Mouse (Mus musculus): ENCODE measurements around the gene Scd4.
"Not testable (repeated sequence)": the region's sequence is repeated elsewhere in the genome, so short reads cannot be mapped to it uniquely, and the experiment has no call there.

Gene Scd4

DNA sequence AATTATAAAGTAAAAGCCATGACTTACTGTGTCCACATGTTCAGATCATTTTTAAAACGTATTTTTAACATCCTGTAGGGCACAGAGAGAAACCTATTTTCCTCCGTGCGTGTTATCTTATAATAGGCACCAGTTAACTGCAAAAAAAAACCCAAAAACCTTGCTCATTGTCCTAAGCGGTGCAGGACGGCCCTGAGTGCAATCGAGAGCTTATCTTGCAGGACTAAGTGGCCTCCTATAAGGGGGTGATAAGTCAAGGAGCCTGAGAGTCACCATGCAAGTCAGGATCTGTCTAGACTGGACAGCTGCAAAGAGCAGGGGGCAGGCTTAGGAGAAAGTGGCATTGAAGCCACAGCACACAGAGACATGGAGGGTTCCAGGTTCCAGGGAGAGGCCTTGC lies 33.0 kb upstream of the Scd4 start:
- no peak for ATAC-seq (ENCODE audit: insufficient number of reproducible peaks, low FRiP score, low TSS enrichment)

DNA sequence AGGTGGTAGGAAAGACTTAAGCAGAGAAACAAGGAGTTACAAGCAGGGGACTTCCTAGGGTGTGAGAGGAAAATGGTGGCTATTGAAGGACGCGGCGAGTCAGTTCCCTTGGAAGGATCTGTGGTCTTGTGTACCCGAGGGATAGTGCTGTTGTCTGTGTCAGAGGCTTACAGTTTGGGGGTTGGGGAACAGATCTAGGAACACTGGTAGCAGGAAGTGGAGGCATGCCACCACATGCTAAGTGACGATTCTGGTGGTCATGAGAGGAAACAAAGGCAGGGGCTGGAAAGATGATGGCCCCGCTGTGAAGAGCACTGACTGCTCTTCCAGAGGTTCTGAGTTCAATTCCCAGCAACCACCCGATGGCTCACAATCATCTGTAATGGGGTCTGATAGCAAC lies 32.4 kb upstream of the Scd4 start:
- no peak for ATAC-seq (ENCODE audit: insufficient number of reproducible peaks, low FRiP score, low TSS enrichment)

DNA sequence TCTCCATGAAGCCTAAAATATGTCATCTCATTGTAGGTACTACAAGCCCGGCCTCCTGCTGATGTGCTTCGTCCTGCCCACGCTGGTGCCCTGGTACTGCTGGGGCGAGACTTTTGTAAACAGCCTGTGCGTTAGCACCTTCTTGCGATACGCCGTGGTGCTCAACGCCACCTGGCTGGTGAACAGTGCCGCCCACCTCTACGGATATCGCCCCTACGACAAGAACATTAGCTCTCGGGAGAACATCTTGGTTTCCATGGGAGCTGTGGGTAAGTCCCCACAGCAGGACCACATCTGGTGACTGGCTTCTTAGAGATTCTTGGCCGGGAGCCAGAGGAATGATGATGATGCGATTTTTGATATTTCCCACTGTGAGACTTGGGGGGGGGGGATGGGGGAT lies 31.7 kb upstream of the Scd4 start:
- ATAC-seq (ENCODE audit: insufficient number of reproducible peaks, low FRiP score, low TSS enrichment): no peak

DNA sequence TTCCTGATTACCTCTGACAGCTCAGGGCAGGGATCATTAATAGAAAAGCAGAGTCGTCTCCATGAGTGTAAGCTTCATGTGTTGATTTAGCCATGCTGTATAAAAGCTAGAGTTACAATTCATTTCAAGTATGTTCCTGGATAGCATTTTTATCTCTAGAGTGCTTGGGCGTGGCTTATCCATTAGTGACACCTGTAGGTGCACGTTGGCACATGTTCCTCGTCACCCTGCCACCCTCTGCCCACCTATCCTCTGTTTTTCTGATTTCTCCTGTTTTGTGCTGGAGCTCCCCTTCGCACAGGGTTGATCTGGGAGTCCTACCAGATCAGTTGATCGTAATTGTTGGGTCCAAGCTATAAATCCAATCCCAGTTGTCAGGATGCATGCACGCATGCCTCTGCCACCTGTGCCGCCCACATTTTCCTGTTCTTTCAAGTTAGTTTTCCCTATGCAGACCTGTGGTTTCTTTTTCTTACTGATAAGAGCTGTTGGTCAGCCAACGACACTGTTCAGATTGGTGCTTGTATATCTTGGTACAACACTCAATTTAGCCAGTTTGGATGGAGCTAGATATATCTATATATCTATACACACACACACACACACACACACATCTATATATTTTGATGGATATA lies 31.1 kb upstream of the Scd4 start:
- ATAC-seq (ENCODE audit: insufficient number of reproducible peaks, low FRiP score, low TSS enrichment): no peak

DNA sequence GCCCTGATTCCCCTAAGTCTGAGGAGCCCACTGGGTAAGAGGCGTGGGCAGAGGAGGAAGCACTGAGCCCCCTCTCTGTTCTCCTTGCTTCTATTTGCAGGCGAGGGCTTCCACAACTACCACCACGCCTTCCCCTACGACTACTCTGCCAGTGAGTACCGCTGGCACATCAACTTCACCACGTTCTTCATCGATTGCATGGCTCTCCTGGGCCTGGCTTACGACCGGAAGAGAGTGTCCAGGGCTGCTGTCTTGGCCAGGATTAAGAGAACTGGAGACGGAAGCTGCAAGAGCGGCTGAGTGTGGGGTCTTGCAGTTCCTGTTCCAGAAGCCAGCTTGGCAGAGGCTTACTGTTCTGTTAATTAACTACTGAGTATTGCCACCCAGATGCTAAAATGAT lies 30.0 kb upstream of the Scd4 start:
- no peak for ATAC-seq (ENCODE audit: insufficient number of reproducible peaks, low FRiP score, low TSS enrichment)

DNA sequence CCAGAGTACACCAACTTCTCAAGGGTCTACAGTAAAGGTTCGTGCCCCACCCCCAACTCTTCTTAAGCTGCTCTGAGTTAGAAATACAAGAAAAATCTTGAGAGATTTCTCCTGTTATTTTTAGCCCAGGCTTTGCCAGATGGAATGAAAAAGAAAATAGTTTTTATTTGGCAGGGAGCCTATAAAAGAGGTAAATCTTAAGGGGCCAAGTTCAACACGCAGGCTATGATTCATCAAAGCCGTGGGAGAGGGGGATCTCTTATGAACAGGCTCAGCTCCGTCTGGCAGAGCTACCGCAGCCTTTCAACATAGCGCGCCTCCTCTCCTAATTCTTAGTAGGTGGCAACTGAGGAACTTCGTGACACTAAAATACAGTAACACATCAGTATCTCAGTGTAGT lies 29.4 kb upstream of the Scd4 start:
- ATAC-seq (ENCODE audit: insufficient number of reproducible peaks, low FRiP score, low TSS enrichment): no peak

DNA sequence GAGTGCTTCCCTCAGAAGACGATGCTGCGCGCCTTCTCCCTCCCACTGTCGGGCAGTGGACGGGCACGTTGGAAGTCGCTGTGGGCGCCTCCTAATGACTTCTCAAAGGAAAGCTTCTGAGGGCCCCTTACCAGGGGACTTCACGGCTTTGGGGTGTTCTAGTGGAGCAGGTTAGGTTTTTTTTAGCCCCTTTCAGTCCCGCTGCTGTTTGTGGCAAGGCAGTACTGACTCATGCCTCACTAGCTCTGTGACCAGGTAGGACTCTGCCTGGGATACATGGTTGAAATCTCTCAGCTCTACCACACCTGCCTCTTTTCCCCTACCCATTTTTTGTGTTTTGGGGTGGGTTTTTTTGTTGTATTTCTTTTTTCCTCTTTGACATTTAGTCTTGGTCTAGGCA lies 28.5 kb upstream of the Scd4 start:
- no peak for ATAC-seq (ENCODE audit: insufficient number of reproducible peaks, low FRiP score, low TSS enrichment)

DNA sequence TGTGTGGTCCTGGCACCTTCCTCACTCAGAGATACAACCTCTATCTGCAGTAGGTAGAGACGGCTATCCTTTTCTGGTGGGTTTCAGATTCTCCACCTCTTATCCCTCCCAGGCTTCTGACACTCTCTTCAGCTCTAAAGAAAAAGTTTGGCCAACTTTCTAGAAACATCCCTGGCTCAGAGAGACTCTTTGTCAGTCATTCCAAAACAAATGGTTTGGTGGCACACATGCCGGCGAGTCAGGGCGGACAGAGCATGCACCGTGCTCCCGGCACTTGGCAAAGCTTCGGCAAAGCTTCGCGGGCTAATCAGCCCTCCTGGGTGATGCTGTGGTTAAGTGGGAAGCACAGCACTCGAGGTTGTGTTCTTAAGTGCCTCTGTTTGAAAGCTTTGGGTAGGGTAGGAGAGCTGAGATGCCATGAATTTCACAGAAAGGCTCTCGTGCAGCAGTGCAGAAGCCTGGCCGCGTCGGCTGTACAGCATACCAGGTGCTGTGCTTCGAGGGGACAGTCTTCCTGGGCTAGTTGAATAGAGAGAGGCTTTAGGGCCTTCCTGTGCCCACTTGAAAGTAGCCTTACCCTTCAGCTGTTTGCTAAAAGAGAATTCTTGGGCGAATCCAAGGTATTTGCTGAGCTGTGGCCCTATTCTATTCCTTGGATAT lies 27.9 kb upstream of the Scd4 start:
- ATAC-seq (ENCODE audit: insufficient number of reproducible peaks, low FRiP score, low TSS enrichment): no peak

DNA sequence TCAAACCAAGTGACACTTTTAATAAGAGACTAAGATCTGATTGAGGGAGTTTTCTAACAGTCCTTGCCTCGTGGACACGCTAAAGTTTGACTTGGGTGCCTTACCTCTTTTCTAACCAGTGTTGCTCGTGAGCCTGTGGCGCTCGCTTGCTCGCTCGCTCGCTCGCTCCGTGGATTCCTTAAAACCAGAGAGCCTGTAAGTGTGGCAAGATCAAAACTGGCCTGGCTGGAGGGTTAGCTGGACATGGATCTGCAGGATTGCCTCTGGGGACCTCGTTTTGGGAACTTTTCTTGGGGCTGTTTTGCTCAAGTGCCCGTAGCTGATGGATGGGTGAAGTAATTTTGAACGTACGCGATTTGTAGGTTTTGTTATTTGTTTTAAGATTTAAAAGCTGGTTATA lies 27.2 kb upstream of the Scd4 start:
- ATAC-seq (ENCODE audit: insufficient number of reproducible peaks, low FRiP score, low TSS enrichment): no peak

DNA sequence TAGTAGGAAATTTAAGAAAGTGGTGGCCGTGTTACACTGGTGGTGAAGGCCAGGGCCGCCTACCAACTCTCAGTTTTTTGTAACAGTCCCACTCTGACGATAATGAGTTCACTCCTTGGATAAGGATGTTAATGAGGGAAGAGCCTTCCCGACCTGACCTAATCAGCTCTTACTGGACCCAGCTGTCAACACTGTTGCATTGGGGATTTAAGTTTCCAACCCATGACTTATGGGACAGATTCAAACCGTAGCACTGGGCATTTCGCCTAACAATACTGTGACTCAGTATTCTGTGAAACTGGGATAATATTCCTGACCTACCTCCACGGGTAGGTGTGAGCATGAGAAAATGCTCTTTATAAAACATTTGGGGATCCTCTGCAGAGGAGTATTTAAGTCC lies 26.7 kb upstream of the Scd4 start:
- ATAC-seq (ENCODE audit: insufficient number of reproducible peaks, low FRiP score, low TSS enrichment): no peak

DNA sequence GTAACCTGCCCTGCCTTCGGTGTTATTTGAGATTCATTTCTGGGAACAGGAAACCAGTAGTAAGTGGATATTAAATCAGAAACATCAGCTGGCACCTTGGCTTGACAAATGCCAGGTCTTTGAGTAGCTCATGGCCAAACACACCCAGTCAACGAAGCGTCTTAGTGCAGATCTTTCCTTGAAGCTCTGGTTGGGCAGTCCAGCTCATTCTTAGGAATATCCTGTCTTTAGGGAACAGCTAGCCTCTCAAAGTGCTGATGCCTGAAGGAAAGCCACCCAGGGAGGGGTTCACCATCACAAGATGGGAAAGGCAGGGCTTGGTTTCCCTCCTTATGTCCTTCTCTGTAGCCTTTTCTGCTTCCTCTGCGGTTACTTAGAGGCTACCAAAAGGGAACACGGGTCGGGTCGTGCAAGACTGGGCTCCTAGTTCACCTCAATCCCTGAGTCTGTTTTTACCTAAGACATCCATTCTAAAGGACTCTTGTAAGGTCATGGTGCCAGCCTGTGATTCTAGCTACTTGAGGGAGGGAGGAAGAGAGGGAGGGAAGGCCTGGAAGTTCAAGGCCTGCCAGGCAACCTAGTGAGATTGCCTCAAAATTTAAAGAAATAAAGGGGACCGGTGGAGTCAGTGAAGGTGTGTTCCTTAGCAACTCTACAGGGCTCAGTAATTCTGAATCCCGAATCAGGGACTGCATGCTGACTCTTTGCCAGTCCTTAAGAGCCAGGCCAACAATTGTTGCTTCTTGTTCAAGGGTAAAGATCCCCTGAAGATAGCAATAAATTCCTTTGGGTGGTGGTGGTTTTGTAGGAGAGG lies 25.6 kb upstream of the Scd4 start:
- ATAC-seq (ENCODE audit: insufficient number of reproducible peaks, low FRiP score, low TSS enrichment): no peak

DNA sequence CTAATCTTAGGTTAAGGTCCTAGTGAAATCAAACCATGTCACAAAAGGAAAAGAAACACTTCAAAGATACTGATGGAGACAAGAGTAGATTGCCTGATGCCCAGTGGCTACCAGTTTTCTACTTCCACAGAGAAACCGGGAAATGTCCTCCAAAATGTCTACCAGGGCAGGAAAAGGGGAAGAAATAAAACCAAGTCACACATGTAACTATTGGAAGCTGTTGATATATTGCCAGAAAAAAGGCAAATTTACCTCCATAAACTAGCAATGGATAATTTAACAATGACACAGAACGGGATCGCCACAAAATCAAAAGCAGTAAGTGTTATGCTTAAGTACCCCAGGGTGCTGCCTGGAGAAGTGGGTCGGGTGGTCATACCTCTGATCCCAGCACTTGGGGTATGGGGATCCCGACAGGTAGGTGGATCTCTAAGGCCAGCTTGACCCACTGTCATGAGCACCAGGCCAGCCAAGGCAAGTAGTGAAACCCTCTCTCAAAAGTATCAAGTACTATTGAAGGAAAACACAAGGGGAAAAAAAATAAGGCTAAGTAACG lies 24.9 kb upstream of the Scd4 start:
- ATAC-seq (ENCODE audit: insufficient number of reproducible peaks, low FRiP score, low TSS enrichment): no peak

DNA sequence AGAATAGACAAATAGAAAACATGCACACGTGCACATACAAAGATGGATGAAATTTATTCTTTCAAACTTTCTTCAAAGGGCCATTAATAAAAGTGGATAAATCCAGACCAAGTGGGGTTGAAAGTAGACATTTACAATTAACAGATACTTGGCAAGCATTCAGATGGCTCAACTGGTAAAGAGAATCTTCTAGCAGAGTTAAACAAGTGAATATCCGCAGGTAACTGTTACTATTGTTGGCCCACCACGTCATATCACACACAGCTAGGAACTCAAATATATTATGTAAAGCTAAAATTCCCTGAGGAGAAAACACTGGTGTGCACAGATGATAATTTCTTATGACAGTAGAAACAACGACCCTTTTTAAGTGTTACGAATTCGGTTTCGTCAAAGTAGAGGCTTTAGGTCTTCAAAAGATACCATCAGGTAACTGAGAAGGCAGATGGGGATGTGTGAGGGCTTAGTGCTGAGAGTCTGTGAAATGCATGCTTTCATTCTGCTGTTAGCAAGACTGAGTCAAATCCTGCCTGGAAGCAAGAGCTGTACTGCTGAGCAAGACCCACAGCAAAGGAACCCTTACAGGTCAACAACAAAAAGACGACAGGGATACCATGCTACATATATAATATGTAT lies 24.2 kb upstream of the Scd4 start:
- no peak for ATAC-seq (ENCODE audit: insufficient number of reproducible peaks, low FRiP score, low TSS enrichment)

DNA sequence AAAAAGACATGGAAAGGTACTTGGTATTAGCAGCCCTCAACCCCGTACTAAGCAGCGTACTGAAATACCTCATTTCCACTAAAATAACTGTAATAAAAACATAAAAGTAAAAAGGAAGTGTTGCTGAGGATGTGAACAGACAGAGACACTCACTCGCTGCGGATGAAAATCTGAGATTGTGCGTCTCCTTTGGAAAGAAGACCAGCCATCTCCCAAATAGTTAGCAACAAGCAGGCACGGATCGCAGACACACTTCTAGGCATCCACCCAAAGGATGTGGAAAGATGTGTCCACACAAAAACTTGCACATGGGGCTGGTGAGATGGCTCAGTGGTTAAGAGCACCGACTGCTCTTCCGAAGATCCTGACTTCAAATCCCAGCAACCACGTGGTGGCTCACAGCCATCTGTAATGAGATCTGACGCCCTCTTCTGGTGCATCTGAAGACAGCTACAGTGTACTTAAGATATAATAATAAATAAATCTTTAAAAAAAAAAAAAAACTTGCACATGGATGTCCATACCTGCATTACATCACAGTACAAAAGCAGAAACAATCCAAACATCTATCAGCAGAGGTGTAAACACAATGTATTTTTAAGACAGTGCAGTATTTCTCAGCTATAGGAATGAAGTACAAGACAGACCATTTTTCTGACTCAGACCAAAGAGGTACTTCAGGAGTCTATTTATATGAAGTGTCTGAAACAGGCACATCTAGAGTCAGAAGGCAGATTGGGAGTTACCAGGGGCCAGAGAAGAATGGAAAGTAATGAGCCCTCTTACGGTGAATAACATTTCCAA lies 23.3 kb upstream of the Scd4 start:
- ATAC-seq (ENCODE audit: insufficient number of reproducible peaks, low FRiP score, low TSS enrichment): no peak

DNA sequence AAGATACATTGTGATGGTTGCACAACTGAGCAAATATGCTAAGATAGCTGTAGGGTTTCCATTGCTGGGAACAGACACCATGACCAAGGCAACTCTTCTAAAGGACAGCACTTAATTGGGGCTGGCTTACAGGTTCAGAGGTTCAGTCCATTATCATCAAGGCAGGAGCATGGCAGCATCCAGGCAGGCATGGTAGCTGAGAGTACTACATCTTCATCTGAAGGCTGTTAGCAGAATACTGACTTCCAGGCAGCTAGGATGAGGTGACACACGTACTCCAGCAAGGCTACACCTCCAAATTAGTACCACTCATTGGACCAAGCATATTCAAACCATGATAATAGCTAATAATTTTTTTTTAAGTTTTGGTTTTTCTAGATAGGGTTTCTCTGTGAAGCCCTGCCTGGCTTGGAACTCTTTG lies 22.7 kb upstream of the Scd4 start:
- ATAC-seq (ENCODE audit: insufficient number of reproducible peaks, low FRiP score, low TSS enrichment): not testable (repeated sequence)

DNA sequence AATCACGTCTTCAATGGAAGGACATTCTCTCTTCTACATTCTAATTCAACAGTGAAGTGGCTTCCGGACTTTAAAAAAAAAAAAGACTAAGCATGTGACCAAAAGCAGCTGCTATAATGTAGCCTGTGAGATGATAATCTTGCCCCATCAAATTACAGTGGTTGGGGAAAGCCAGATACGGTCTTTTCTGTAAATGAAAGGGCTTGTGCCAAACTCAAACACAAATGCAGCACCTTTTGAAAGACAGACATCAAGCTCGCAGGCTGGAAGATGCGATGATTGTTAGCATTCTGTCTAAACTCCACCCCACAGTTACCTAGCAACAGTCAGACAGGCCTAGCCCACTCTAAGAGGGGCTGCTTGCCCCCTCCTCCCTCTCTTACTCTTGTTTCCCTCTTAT lies 22.1 kb upstream of the Scd4 start:
- no peak for ATAC-seq (ENCODE audit: insufficient number of reproducible peaks, low FRiP score, low TSS enrichment)

DNA sequence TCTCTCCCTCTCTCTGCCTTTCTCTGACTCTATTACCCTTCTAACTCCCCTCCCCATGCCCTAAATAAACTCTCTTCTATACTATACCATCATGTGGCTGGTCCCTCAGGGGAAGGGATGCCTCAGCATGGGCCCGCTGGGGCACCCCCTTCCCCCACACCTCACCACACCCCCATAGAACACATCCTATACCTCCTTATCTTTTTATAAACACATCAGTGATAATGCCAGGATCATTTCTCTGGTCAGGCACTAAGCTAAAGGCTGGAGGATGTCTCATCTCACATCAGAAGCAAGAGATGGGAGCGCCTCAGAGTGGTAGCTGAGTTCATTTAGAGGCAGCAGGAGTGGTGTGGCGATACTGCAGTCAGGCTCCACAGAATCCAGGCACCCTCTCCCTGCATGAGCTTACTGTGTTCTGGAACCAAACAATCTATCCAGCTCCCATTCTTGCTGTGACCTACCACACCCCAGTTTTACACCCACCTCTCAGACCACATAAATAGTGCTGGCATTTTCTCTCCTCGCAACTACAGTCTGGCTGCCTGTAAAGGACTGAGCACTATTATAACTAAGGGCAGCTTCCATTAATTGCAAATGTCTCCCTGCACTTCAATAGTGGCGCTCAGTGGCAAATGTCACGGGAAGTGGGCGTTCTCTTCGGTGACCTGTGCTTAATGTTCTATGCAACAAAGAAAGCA lies 21.4 kb upstream of the Scd4 start:
- no peak for ATAC-seq (ENCODE audit: insufficient number of reproducible peaks, low FRiP score, low TSS enrichment)

DNA sequence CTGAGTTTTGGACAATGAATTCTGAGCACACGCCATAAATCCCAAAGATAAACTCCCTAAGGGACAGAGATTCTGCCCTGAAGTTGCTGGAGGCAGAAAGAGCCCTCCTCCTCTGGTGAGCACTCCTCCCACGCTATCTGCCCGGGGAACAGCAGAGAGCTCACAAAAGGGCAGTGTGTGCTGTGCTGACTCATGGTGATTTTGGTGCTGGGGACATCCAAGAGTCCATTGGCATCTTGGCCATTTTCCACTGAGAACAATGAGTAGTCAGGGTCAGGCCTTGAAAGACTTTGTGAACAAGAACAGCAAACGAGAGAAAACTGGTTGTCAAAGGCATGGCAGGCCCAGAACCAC lies 20.9 kb upstream of the Scd4 start:
- no peak for ATAC-seq (ENCODE audit: insufficient number of reproducible peaks, low FRiP score, low TSS enrichment)

DNA sequence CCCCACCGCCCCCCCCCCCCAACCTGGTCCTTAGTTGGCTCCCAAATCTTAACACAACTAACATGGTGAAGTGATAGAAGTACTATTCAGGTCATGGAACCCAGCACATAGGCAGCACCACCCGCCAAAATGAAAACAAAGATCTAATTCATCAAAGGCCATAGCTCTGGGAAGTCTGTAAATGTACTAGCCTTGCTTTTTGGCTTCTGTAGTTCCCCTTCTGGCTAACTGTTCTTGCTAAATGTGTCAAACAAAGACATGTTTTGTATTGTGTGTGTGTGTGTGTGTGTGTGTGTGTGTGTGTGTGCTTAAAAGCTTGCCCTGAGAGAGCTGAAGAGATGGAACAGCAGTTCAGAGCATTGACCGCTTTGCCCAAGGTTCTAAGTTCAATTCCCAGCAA lies 19.8 kb upstream of the Scd4 start:
- no peak for ATAC-seq (ENCODE audit: insufficient number of reproducible peaks, low FRiP score, low TSS enrichment)

DNA sequence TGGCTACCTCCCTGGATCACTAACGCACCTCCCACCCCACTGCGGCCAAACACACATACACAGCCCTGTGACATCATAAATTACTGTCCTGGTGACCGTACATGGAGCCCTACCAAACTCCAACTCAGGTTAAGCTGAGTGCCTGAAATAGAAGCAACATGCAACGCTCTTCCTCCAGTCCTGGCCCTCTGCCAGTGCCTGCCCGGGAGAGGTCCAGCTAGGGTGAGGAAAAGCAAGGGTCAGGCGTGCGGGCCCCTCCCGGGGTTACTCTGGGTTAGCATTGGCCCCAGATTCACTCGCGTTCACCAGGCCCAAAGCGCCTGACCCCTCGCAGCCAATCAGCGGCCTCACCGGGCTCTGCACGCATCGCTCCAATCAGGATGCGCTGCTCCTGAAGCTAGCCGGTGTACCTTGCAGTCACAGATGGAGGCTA lies 18.5 kb upstream of the Scd4 start:
- ATAC-seq (ENCODE audit: insufficient number of reproducible peaks, low FRiP score, low TSS enrichment): peak; percentile 100
